Mouse (Mus musculus) MEL (cell line): ENCODE results near the gene Hps6. TPM values are rescaled to one million over a fixed set of nuclear protein-coding genes. Genes with fewer than 3 reads are reported as not detected.
A peak's percentile ranks its signal among the peaks of the same experiment; 100 is the strongest.

Experiments used
- DNase-seq: peaks from one replicate; pipeline ENCODE4 v3.0.0; 2011; ENCODE audit warnings: low read depth, low spot score
- H3K27ac ChIP-seq: 2 replicates; pipeline ENCODE4 v1.5.1; 2012; ENCODE audit warnings: low read depth, mild to moderate bottlenecking, control low read depth, low read length, moderate library complexity; ENCODE audit not compliant: control insufficient read depth
- H3K27me3 ChIP-seq, 2 experiments: fragments of 150-350 bp in 1 of 2; sonication (generic) in 1 of 2; 2 replicates each; pipeline ENCODE4 v1.6.1; 2012; ENCODE audit warnings: low read length in 2 of 2, mild to moderate bottlenecking in 2 of 2, improper control_type of control experiment in 1 of 2, moderate library complexity in 1 of 2; ENCODE audit not compliant: insufficient read depth in 2 of 2, control insufficient read depth in 1 of 2
- H3K36me3 ChIP-seq, 2 experiments: 2 replicates each; pipeline ENCODE4 v1.6.1; 2012 to 2014; ENCODE audit warnings: low read length in 2 of 2, improper control_type of control experiment in 1 of 2, inconsistent platforms in 1 of 2, mild to moderate bottlenecking in 1 of 2; ENCODE audit not compliant: insufficient read depth in 2 of 2, control insufficient read depth in 1 of 2
- H3K4me1 ChIP-seq, 2 experiments: fragments of 150-350 bp in 1 of 2; sonication (generic) in 1 of 2; 2 replicates each; pipeline ENCODE4 v1.6.1; 2012; ENCODE audit warnings: low read length in 2 of 2, improper control_type of control experiment in 1 of 2, mild to moderate bottlenecking in 1 of 2; ENCODE audit not compliant: insufficient read depth in 2 of 2, control insufficient read depth in 1 of 2
- H3K4me3 ChIP-seq, 2 experiments: fragments of 150-350 bp in 1 of 2; sonication (generic) in 1 of 2; 2 replicates each; pipeline ENCODE4 v1.5.1; 2012; ENCODE audit warnings: low read depth in 2 of 2, low read length in 2 of 2, mild to moderate bottlenecking in 2 of 2, moderate library complexity in 2 of 2, control low read depth in 1 of 2, improper control_type of control experiment in 1 of 2; ENCODE audit not compliant: control insufficient read depth in 1 of 2, insufficient read depth in 1 of 2
- H3K79me2 ChIP-seq: 2 replicates; pipeline ENCODE4 v1.6.1; 2012; ENCODE audit warnings: mild to moderate bottlenecking, low read length, moderate library complexity; ENCODE audit not compliant: control insufficient read depth, poor library complexity, insufficient read depth
- H3K9ac ChIP-seq: 2 replicates; pipeline ENCODE4 v1.6.1; 2012; ENCODE audit warnings: low read depth, mild to moderate bottlenecking, control low read depth, low read length, moderate library complexity; ENCODE audit not compliant: control insufficient read depth, poor library complexity, severe bottlenecking
- H3K9me3 ChIP-seq: fragments of 150-350 bp; sonication (generic); replicated peaks from 2 replicates; pipeline ENCODE4 v1.6.1; 2012; ENCODE audit warnings: mild to moderate bottlenecking, low read length, improper control_type of control experiment, moderate library complexity; ENCODE audit not compliant: insufficient read depth
- CHD1 ChIP-seq: IDR thresholded peaks from 2 replicates; pipeline ENCODE4 v1.6.1; 2012; ENCODE audit warnings: low read depth, mild to moderate bottlenecking, inconsistent platforms, low read length, improper control_type of control experiment
- CHD2 ChIP-seq: IDR thresholded peaks from 2 replicates; pipeline ENCODE4 v1.6.1; 2011; ENCODE audit warnings: low read length, improper control_type of control experiment
- CTCF ChIP-seq, 3 experiments: IDR thresholded peaks in 2 of 3; conservative IDR thresholded peaks in 1 of 3; 2 replicates each; pipeline ENCODE4 v1.5.1; 2011 to 2012; ENCODE audit warnings: low read length in 3 of 3, low read depth in 2 of 3, mild to moderate bottlenecking in 2 of 3, improper control_type of control experiment in 1 of 3, inconsistent platforms in 1 of 3, mixed read lengths in 1 of 3, moderate library complexity in 1 of 3; ENCODE audit not compliant: control insufficient read depth in 1 of 3, insufficient read depth in 1 of 3, poor library complexity in 1 of 3, severe bottlenecking in 1 of 3
- E2F4 ChIP-seq: IDR thresholded peaks from 2 replicates; pipeline ENCODE4 v1.6.1; 2011; ENCODE audit warnings: low read depth, low read length, improper control_type of control experiment, borderline replicate concordance
- ELF1 ChIP-seq: IDR thresholded peaks from 2 replicates; pipeline ENCODE4 v1.6.1; 2014; ENCODE audit warnings: low read depth, mild to moderate bottlenecking, inconsistent platforms, low read length, improper control_type of control experiment, moderate library complexity
- GABPA ChIP-seq: IDR thresholded peaks from 2 replicates; pipeline ENCODE4 v1.6.1; 2012; ENCODE audit warnings: low read depth, mild to moderate bottlenecking, inconsistent platforms, low read length, improper control_type of control experiment, moderate library complexity
- GATA1 ChIP-seq: IDR thresholded peaks from 2 replicates; pipeline ENCODE4 v1.6.1; 2011; ENCODE audit warnings: low read depth, low read length, improper control_type of control experiment
- HCFC1 ChIP-seq: IDR thresholded peaks from 2 replicates; pipeline ENCODE4 v1.6.1; 2012; ENCODE audit warnings: low read depth, mild to moderate bottlenecking, inconsistent platforms, low read length, improper control_type of control experiment, moderate library complexity
- KAT2A ChIP-seq: conservative IDR thresholded peaks from 2 replicates; pipeline ENCODE4 v1.6.1; 2012; ENCODE audit warnings: low read depth, low read length, improper control_type of control experiment, inconsistent platforms
- MAFK ChIP-seq: IDR thresholded peaks from 2 replicates; pipeline ENCODE4 v1.6.1; 2011; ENCODE audit warnings: low read depth, mild to moderate bottlenecking, low read length, improper control_type of control experiment, borderline replicate concordance
- MXI1 ChIP-seq: IDR thresholded peaks from 2 replicates; pipeline ENCODE4 v1.6.1; 2011; ENCODE audit warnings: mild to moderate bottlenecking, low read depth, low read length, improper control_type of control experiment
- POLR2AphosphoS5 ChIP-seq: IDR thresholded peaks from 2 replicates; pipeline ENCODE4 v1.6.1; 2012; ENCODE audit warnings: low read depth, borderline replicate concordance, mild to moderate bottlenecking, inconsistent platforms, low read length, moderate library complexity, mixed read lengths
- RAD21 ChIP-seq: IDR thresholded peaks from 2 replicates; pipeline ENCODE4 v1.6.1; 2011; ENCODE audit warnings: mild to moderate bottlenecking, low read depth, low read length, improper control_type of control experiment
- SMC3 ChIP-seq: IDR thresholded peaks from 2 replicates; pipeline ENCODE4 v1.6.1; 2011; ENCODE audit warnings: low read depth, low read length, improper control_type of control experiment
- USF1 ChIP-seq: IDR thresholded peaks from 2 replicates; pipeline ENCODE4 v1.6.1; 2014; ENCODE audit warnings: low read depth, mild to moderate bottlenecking, inconsistent platforms, low read length, improper control_type of control experiment, moderate library complexity
- USF2 ChIP-seq, 2 experiments: IDR thresholded peaks; 2 replicates each; pipeline ENCODE4 v1.6.1; 2011 to 2012; ENCODE audit warnings: improper control_type of control experiment in 2 of 2, low read length in 2 of 2, borderline replicate concordance in 1 of 2, inconsistent platforms in 1 of 2, low read depth in 1 of 2, mild to moderate bottlenecking in 1 of 2; ENCODE audit not compliant: insufficient read depth in 1 of 2
- ZC3H11A ChIP-seq: IDR thresholded peaks from 2 replicates; pipeline ENCODE4 v1.6.1; 2012; ENCODE audit warnings: low read depth, mild to moderate bottlenecking, inconsistent platforms, low read length, improper control_type of control experiment
- ZNF384 ChIP-seq: IDR thresholded peaks from 2 replicates; pipeline ENCODE4 v1.6.1; 2012; ENCODE audit warnings: low read depth, mild to moderate bottlenecking, inconsistent platforms, low read length, improper control_type of control experiment
- polyA plus RNA-seq, 2 experiments: library from polyadenylated mRNA; stranded (reverse) in 1 of 2; unstranded in 1 of 2; fragments of >175 nt in 1 of 2; fragments of >200 nt in 1 of 2; gene quantifications; 2 replicates each; pipeline versions ENCODE4 v1.2.1 to v1.2.4; 2012; ENCODE audit warnings: low replicate concordance in 2 of 2, low read depth in 1 of 2; ENCODE audit not compliant: insufficient read length in 2 of 2, insufficient read depth in 1 of 2, missing spikeins in 1 of 2
- total RNA-seq: library from RNA; depleted of rRNA; stranded (reverse); fragments of 300-350 nt; gene quantifications from 2 replicates; pipeline ENCODE4 v1.2.3, GENCODE M21; 2012

Hps6 gene
- total and polyA plus RNA-seq, 3 experiments: 11.5 to 13.2 TPM; not detected in 1

DNA sequence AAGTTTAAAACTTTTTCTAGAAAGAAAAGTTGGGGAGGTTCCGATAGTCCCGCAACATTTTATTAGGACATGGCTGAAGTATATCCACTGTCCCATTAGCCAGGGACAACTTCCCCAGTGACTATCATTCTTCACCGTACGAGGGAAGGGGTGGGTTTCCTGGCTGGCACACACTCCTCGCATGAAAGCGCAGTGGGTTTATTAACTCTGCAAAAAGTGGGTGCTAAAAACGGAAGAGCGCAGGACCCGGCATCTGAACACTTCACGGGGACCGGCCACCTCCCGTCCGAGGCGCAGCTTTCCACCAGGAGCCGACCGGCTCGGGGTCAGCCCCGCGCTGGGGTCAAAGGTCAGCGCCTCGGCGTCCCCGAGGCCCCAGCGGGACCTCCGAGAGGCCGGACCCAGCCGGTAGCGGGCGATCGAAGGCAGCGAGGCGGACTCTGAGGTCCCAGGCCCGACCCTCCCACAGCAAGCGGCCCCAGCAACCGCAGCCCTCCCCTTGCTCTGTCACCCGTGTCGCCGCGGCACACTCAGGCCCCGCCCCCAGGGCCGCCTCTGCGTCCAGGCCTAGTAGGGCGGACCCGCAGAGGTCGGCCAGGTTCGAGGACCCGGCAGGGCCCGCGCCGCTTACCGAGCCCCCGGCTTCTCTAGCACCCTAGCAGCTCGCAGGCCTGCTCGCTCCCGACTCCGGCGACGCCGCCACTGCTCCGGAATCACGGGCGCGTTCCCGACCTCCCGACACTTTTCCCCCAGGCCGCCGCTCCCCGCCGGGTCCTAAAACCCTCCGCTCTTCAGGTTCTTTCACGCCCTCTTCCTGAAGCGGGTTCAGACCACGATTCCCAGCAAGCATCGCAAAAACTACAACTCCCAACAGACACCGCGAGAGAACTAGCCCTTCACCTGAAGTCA lies 5.3 kb upstream of the Hps6 start, which contains the start of gene Armh3 (continued):
- TF ChIP-seq MAFK (no peak), E2F4 (no peak), ELF1 (peak; percentile 99), USF1 (peak; percentile 15; the same call in 1 of the 2 replicates)
- TF ChIP-seq, all 39 proteins: peak for 16

DNA sequence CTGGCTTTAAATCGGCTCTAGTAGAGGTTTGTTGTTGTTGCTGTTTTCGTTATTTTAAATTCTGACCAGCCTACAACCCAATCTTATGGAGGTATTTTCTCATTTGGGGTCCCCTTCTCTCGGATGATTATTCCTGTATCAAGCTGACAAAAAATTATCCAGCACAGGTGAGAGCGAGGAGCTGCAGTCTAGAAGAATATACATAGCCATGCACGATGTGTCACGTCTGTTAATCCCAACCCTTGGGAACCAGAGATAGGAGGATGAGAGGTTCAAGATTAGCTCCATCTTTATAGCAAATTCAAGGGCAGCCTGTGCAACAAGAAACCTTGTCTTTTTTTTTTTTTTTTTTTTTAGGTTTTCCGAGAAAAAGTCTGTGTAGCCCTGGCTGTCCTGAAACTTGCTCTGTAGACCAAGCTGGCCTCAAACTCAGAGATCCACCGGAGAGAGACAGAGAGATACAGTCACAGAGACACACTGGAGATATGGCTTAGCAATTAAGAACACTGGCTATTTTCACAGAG lies 4.6 kb upstream of the Hps6 start:
- Histone ChIP-seq H3K36me3 (peaks cover 0 to 9% of the 10 kb centered on the region in 2 experiments; a peak in 2 of 4 replicates), H3K4me1 (peaks cover 0 to 11% of the 10 kb centered on the region in 2 experiments; a peak in 2 of 4 replicates), H3K4me3 (peak overlapping the region; percentile 71 to 86), H3K9ac (peak overlapping the region; percentile 62), H3K9me3 (no peaks in the 10 kb centered on the region), H3K79me2 (peaks cover 8% of the 10 kb centered on the region), H3K27me3 (no peaks in the 10 kb centered on the region), H3K27ac (no peak overlapping the region)
- no peak for DNase-seq
- peak; percentile 84 for TF ChIP-seq ZNF384
- TF ChIP-seq CTCF (IDR thresholded peaks at IDR 0.05 in 2 of 3, conservative IDR thresholded peaks at IDR 0.05 in 1 of 3; ENCODE audit: control insufficient read depth in 1 of 3, insufficient read depth in 1 of 3, low read depth in 2 of 3, low read length in 3 of 3, poor library complexity in 1 of 3, severe bottlenecking in 1 of 3): no peak

DNA sequence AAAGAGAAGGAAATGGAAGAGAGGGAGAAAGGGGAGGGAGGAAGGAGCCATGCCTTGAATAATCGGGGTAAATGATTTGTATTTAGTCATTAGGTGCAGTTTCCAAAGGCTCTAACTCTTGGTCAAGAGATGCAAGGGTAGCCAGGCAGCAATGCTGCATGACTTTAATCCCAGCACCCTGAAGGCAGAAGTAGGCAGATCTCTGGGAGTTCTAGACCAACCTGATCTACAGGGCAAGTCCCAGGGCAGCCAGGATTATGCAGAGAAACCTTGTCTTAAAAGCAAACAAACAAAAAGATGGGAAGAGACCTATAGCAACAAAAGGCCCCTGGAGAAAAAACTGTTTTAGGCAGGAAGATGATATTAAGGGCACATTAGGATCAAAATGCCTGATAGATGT lies 3.9 kb upstream of the Hps6 start:
- DNase-seq: no peak
- Histone ChIP-seq H3K4me3 (no peak overlapping the region), H3K36me3 (peaks cover 0 to 12% of the 10 kb centered on the region in 2 experiments; a peak in 2 of 4 replicates), H3K9me3 (no peaks in the 10 kb centered on the region), H3K4me1 (peaks cover 4 to 15% of the 10 kb centered on the region in 2 experiments), H3K27me3 (no peaks in the 10 kb centered on the region), H3K79me2 (peaks cover 15% of the 10 kb centered on the region), H3K9ac (no peak overlapping the region), H3K27ac (no peak overlapping the region)
- TF ChIP-seq CHD2: no peak
- TF ChIP-seq GATA1: no peak
- TF ChIP-seq RAD21: no peak
- TF ChIP-seq MXI1: no peak
- no peak for TF ChIP-seq MAFK
- no peak for TF ChIP-seq SMC3
- no peak for TF ChIP-seq KAT2A
- TF ChIP-seq USF2 (IDR thresholded peaks at IDR 0.05; ENCODE audit: borderline replicate concordance in 1 of 2, insufficient read depth in 1 of 2, low read depth in 1 of 2, low read length in 2 of 2): no peak
- no peak for TF ChIP-seq POLR2AphosphoS5
- TF ChIP-seq CHD1: no peak
- TF ChIP-seq GABPA: no peak
- no peak for TF ChIP-seq HCFC1
- TF ChIP-seq ZC3H11A: no peak
